Mouse (Mus musculus): Measurements from ENCODE around the gene Gbx1.
"Not testable (repeated sequence)": the region's sequence is repeated elsewhere in the genome, so short reads cannot be mapped to it uniquely, and the experiment has no call there.

Gene Gbx1

DNA sequence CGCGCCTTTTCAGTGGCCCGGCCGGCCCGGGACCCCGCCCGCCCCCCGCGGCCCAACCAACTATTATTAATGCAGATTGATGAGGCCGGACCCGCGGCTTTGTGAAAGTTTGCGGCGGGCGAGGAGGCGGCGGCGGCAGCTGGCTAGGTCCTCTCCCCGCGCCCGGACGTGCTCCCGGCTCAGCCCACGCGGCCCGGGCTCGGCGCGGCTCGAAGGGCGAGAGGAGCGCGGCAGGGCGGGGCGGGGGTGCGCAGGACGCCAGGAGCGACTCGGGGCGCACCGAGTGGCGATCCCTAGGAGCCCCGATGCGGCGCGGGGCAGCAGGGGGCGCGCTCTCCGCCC lies at the start of gene Gbx1:
TSS of gene Gbx1 (minus strand) at position 314 of the 342 bp plus-strand sequence.
- no peak for DNase-seq

DNA sequence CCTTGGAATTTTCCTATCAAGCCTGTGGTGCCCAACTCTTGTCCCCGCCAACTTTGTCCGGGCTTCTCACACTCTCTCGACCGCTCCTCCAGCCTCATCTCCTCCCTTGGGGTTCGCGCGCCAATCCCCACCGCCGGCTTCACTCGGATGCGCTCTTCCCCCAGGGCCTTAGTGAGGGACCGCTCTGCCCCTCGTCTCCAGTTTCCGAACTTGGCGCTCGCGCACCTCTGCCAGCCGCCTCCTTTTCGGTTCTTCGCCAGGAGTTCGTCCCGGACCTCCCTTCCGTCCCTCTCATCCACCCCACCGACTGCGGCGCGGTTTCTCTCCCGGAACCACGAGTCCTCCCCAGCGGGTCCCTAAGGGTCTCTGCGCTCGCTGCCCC lies 49.8 kb upstream of the Gbx1 start:
- DNase-seq, result no peak

DNA sequence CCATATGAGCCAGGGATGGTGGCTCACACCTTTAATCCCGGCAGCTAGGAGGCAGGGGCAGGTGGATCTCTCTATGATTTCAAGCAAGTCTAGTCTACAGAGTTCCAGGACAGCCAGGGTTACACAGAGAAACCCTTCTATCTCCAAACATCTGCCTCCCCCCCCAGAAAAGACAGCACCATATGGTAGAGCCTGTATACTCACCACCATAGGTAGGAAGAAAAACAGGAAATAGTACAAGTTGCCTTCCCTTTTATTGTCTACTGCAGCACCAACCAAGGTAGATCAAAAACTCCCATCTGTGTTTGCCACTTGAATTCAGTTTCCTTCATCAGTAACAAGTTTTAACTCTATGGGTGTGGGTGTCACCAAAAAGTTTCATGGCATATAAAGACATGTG lies 48.9 kb upstream of the Gbx1 start:
- no peak for DNase-seq

GRCm38 (mm10) chr5:24556709-24557108 lies 29.7 kb upstream of the Gbx1 start, which contains the start of gene 4931409K22Rik:
Gene 4931409K22Rik, minus strand, starts transcription at chr5:24556809.
- DNase-seq, result no peak

GRCm38 (mm10) chr5:24555335-24555734 lies 28.3 kb upstream of the Gbx1 start:
- DNase-seq, result not testable (repeated sequence)

DNA sequence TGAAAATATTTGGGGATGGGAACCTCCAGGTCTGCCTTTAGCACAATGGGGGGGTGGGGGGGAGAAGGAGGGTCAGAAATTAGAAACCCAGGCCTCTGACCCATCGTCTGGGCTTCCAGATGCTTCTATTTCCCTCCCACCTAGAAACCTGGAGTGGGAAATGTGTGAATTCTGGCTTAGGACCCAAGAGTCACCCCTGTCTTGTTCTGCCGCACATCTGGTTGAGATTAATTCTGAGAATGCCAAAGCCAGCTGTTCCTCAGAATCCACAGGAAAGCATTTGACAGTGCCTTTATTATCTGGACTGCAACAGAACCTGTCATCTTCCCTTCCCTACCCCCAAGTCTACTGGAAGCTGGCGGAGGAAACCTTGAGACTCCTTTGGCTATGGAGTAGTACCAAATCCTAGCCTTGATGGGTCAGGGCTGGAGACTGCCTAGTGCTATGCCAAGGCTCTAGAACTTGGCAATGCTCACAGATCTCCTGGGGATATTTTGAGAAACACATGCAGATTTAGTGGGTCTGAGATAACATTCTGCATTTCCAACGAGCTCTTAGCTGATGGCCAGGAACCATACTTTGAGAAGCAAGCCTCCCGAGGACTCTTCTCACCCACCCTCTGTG lies 26.7 kb upstream of the Gbx1 start:
- no peak for DNase-seq

GRCm38 (mm10) chr5:24551317-24551688 lies 24.3 kb upstream of the Gbx1 start:
- no peak for DNase-seq

DNA sequence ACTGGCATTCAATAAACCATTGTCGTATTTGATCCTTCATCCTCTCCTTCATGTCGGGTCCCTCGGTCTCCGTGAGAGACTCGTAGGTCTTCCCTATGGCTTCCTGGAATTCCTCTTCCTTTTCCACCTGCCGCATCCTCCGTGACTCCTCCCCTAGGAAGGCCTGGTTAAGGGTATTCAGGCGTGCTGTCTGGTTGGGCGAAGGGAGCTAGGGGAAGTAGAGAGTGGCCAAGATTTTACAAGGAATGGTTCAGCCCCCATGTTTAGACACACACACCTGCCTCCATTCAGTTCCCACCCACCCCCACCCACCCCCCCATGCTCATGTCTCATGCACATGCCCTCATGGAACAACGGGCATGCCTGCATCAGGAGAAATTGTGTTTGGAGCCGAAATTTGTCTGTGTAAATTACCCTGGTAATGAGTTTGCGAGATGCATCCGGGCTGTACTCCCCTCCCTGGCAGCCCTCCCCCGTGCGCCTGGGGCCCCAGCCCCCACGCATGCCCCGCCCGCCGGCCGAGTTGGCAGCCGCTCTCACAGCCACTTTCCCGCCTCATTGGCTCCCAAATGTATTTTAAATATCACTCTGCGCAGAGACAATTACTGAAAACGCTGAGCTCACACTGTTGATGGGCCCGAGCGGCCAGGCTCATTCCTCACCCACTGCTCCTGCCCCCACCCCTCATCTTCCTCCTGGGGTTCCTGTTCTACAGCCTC lies 23.8 kb upstream of the Gbx1 start:
- no peak for DNase-seq

DNA sequence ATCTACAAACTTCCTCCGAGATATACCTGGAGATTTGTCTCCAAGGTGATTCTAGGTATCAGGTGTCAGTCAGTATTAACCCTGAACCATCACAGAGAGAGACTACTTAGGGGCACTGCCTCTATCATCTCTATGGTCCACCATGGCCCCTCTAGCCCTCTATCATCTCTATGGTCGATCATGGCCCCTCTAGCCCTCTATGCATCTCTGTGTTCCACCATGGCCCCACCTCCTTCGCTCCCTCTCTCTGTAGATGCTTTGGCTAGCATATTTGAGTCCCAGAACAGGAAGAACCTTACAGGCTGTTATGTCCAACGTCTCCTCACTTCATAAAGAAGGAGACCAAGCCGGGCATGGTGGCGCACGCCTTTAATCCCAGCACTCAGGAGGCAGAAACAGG lies 15.6 kb upstream of the Gbx1 start:
- DNase-seq, result no peak

- DNase-seq, result no peak
Observed at GRCm38 (mm10) chr5:24541144-24541569, 14.2 kb upstream of the Gbx1 start.

DNA sequence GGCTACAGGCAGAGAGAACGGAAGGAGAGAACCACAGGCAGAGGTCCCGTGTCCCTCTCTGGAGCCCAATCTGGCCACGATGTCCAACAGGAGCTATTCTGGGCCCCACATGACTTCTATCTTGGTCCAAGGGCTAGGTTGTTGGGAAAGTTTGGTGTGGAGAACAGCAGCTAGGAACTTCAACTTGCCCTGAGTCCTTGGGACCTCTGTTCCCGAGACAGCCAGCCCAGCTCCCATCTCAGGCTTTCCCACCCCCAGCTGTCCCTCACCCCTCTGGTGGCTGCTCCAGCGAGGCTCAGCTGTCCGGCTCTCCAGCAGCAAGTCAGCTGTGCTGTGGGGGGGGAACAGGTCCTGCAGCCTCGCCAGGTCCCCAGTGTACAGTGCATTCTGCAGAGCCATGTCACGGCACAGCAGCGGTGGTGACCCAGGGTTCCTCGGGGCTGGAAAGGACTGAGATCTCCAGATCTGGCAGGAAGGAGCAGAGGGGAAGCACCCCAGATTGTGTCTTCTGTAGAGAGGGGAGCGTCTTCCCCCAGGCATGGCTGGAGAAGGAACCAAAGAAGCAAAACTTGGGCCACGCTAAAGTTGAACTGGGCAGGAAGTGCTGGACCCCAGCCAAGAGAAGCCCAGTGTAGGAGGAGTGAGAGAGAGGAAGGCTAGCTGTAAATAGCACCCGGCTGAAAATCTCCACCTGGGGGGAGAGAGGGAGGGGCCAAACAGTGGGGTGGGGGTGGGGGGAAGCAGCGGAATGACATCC lies 13.6 kb upstream of the Gbx1 start, which contains the start of gene Asb10:
TSS of gene Asb10 (minus strand) at position 592 of the 757 bp plus-strand sequence.
- no peak for DNase-seq

DNA sequence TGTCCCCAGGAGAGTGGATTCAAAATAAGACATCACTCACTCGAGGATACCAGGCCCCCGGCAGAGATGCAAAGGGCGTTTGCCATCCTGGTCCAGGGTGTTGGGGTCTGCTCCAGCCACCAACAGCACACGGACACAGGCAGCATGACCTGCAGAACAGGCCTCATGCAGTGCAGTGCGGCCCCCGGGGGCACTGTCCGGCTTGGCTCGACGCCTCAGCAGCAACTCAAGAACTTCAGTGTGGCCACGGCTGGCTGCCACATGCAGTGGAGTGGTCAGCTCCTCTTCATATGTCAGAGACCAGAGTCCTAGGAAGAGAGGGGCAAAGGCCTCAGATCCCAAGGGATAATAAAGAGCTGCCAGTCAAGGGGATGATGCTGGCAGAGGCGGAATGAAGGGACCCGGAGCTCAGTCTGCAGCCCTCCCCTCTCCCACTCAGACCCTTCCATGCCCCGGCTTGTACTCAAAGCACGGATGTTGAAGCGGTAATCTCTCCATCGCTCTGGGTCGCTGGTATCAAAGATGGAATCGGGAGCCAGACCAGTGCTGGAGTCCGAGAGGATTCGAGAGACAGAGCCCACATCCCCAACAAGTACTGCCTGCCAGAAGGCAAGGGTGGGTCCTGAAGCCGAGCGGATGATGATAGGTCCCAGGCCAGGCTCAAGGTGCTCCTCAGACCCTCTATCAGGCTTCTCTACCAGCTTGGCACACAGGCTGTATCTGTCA lies 12.7 kb upstream of the Gbx1 start:
- DNase-seq, result no peak

DNA sequence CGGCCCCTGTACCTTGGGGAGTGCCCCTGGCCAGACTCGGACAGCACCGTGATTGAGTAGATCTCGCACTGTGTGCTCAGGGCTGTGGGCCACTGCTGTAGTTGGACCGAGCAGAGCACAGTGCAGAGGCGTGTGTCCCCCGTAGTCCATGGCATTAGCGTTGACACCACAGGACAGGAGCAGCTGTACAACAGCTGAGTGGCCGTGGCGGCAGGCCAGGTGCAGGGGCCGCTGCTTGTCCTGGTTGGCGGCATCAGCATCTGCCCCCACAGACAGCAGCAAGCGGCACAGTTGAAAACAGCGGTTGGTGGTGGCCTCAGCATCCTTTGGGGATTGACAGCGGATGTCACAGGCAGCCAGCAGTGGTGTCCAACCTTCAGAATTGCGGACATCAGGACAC lies 10.6 kb upstream of the Gbx1 start:
- no peak for DNase-seq

- DNase-seq, result no peak
Observed at GRCm38 (mm10) chr5:24536511-24536910, 9.5 kb upstream of the Gbx1 start.

- DNase-seq, result no peak
Observed at GRCm38 (mm10) chr5:24535731-24536130, 8.7 kb upstream of the Gbx1 start.

DNA sequence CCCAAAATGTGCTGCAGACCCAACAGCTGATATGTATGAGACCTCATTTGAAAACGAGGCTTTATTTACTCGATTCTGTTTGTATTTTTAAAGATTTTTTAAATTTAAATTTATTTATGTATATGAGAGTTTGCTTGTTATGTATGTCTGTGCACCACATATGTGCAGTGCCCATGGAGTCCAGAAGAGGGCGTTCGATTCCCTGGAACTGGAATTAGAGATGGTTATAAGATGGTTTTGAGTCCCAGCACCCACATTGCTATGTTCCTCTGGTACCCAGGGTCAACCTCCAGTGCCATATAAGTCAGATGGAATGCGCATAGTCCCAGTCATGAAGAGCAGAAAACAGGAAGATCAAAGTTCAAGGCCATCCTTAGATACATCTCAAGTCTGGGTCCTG lies 7.3 kb upstream of the Gbx1 start:
- no peak for DNase-seq

DNA sequence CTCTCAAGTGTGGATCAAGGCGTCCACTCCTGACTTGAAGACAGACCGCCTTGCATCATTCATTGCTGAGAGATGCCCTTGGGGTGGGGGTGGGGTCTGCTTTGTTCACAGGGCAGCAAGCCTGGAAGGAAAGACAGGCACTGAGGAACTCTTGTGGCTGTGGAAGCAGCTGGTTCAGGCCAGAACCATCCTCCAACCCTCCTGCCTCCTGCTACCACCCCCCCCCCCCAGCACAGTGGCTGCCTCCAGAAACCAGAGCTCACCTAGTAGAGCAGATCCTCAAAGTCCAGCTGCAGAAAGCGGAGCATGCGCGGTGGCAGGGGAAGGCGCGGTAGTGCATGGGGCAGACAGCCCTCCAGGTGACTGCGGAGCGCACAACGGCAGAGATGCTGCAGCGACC lies 6.4 kb upstream of the Gbx1 start:
- DNase-seq, result no peak

DNA sequence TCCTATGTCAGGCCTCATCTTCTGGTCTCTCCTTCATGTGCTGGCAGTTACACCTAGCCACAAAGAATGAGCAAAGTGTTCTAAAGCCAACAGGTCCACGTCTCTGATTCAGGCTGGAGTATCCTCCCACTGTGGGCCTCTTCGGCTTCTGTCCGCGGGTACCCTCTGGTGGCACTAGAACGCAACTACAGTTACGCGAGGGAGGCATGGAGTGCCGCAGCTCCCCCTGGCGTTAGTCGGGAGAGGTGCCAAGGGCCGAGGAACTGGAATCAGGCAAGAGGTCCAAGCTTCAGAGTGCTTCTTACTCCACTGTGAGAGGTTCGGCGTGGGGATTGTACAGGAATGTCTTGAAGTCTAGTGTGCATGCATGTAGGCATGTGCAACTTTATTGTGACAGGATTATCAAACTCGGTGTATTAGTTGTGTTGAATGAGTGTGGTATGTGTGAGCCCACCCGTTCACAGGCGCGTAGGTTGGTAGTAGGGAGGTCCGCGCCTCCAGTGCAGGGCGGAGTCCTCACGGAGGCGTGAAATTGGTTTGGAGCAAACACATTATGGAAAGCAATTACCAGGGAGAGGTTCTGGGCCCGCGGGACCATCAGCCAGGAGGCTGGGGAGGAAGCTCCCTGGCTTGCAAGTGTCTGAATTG lies 3.2 kb upstream of the Gbx1 start:
- DNase-seq, result peak; percentile 94

DNA sequence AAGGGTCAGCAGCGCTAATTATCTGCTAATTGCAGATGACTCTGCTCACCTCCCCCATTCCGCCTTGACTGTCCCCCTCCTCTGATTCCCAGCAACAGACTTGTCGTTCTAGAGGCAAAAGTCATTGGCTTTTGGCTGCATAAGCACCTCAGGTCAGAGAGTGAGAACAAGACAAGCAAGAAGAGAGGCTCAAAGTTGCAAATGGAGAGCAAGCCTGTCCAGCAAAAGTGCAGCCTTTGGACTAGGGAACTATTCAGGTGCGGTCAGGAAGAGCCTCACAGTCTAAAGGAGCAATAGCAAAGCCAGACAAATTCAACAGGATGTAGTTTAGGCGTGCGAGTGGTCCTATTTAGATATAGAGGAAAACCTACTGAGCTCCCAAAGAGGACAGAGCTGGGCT lies 778 bp upstream of the Gbx1 start:
- no peak for DNase-seq

DNA sequence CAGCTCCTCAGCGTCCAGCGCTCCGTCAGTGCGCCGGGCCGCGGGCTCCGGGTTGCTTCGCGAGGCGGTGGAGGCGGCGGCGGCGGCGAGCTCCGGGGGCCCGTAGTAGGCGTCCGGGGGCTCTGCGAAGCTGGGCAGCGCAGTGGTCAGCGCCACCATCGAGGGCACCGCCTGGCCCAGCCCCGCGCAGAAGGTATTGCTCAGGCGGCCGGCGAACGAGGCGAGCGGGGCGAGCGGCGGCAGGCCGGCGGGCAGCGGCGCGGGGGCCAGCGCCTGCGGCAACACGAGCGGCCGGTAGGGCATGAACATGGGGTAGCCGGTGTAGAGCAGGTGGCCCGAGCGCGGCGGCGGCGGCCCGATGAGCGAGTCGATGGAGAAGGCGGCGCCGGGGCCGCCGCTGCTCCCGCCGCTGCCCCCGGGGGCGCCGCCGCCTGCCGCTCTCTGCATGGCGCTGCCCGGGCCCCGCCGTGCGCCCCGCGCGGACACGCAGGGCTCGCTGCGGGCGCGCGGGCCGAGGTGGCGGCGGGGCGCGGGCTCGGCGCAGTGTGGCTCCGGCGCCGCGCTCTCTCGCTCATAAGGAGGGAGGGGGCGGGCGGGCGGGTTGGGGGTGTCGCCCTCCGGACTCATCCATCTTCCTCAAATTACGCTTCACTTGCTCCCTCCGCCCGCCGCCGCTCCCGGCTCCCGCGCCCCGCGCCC lies 663 bp downstream of the Gbx1 start:
- no peak for DNase-seq

DNA sequence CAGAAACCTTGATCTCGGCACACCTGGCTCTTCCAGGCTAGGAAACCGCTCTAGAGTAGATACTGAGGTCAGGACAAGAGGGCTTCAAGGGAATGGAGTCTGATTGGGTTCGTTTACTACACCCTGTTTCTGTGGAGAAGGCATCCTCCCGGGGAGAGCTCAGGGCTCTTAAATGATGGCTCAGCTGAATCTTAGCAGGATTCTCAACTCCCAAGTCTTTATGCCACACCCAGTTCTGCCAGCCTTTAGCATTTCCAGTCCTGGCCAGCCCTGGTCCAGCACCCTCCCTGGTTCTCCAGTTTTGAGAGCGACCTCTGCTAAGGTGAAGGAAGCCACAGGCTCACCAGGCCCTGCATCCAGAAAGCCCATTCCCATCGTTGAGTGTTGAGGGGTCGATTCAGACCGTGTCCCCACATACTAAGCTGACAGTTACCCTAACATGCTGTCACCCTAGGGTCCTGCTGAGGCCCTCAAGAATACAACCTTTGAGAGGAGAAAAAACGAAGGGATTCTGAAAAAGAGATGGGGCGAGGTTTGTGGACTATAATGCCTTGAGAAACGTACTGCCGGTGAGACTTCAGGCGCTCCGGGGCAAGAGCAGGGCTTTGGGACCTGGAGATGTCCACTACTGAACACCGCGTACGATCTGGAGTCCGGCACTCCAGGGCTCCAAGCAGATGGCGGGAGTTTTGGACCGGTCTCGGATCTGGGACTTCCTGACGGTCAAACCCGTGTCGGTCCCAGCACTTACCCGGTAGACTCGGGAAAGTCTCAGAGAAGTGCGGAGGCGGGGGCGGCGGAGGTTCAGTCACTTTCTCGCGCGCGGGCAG lies 1.4 kb downstream of the Gbx1 start:
- no peak for DNase-seq

Measured in cerebellum, adult 8-10 months (tissue).